Mouse (Mus musculus) embryonic facial prominence, embryonic 15.5 days (tissue): ENCODE data around the gene Scarb1. TPM values are rescaled to one million over a fixed set of nuclear protein-coding genes. Genes with fewer than 3 reads are reported as not detected.

Experiments used
- ATAC-seq: fragments of 200-750 bp; cut with Nextera tagmentation; 2 replicates; pipeline ENCODE4 v1.8.0; 2017; ENCODE audit warnings: low read depth, moderate TSS enrichment; ENCODE audit not compliant: insufficient number of reproducible peaks, low FRiP score, low TSS enrichment
- H3K27ac ChIP-seq: fragments of 300-500 bp; sonication (generic); replicated peaks from 2 replicates; pipeline ENCODE4 v1.5.1; 2015; ENCODE audit warnings: mild to moderate bottlenecking, inconsistent platforms
- H3K27me3 ChIP-seq: fragments of 300-500 bp; sonication (generic); 2 replicates; pipeline ENCODE4 v1.6.1; 2015; ENCODE audit warnings: inconsistent platforms
- H3K36me3 ChIP-seq: fragments of 300-500 bp; sonication (generic); 2 replicates; pipeline ENCODE4 v1.6.1; 2015; ENCODE audit warnings: mild to moderate bottlenecking, inconsistent platforms
- H3K4me1 ChIP-seq: fragments of 300-500 bp; sonication (generic); 2 replicates; pipeline ENCODE4 v1.6.1; 2015; ENCODE audit warnings: inconsistent platforms
- H3K4me2 ChIP-seq: fragments of 300-500 bp; sonication (generic); replicated peaks from 2 replicates; pipeline ENCODE4 v1.6.1; 2015; ENCODE audit warnings: mild to moderate bottlenecking, inconsistent platforms
- H3K4me3 ChIP-seq: fragments of 300-500 bp; sonication (generic); replicated peaks from 2 replicates; pipeline ENCODE4 v1.5.1; 2015; ENCODE audit warnings: mild to moderate bottlenecking, inconsistent platforms
- H3K9ac ChIP-seq: fragments of 300-500 bp; sonication (generic); 2 replicates; pipeline ENCODE4 v1.6.1; 2015; ENCODE audit warnings: inconsistent platforms
- H3K9me3 ChIP-seq: fragments of 300-500 bp; sonication (generic); replicated peaks from 2 replicates; pipeline ENCODE4 v1.6.1; 2016; ENCODE audit warnings: inconsistent platforms
- WGBS: fragments of 180-500 bp; shearing (Covaris S2); methylation state at CpG from one replicate; pipeline ENCODE4 v1.1.7; 2015; 5-methylcytosine and 5-hydroxymethylcytosine counted together
- polyA plus RNA-seq: library from polyadenylated mRNA; unstranded; fragments of >200 nt; fragmentation: Nextera tagmentation; extraction: Ambion mirVana; gene quantifications from 2 replicates; pipeline ENCODE4 v1.2.1, GENCODE M21; 2015

The Scarb1 gene
- polyA plus RNA-seq, 1 experiment from 2014 or later: 64.7 TPM

- Histone ChIP-seq H3K9ac (no peak overlapping the region), H3K4me2 (no peak overlapping the region), H3K36me3 (peaks cover 21% of the 10 kb centered on the region), H3K27ac (no peak overlapping the region), H3K4me1 (peaks cover 14% of the 10 kb centered on the region), H3K9me3 (no peaks in the 10 kb centered on the region), H3K27me3 (no peaks in the 10 kb centered on the region), H3K4me3 (no peak overlapping the region)
- no peak for ATAC-seq
- WGBS: 68% methylated on average over 5 of the region's 5 CpGs
Measured at GRCm38 (mm10) chr5:125381954-125382672, 41.2 kb upstream of the Scarb1 start.

- no peaks in the 10 kb centered on the region for H3K27me3 ChIP-seq
- 0 out of 2 replicates have a peak, but pooled peaks cover under 1% of the 10 kb centered on the region for H3K36me3 ChIP-seq
- no peaks in the 10 kb centered on the region for H3K4me1 ChIP-seq
- ATAC-seq: no peak
- H3K9ac ChIP-seq: no peak overlapping the region
- H3K4me3 ChIP-seq: no peak overlapping the region
- no peak overlapping the region for H3K4me2 ChIP-seq
- no peaks in the 10 kb centered on the region for H3K9me3 ChIP-seq
- H3K27ac ChIP-seq: no peak overlapping the region
- WGBS: 86% methylated on average over 5 of the region's 5 CpGs
Measured at GRCm38 (mm10) chr5:125378919-125379318, 38.0 kb upstream of the Scarb1 start.

- ATAC-seq: no peak
- no peaks in the 10 kb centered on the region for H3K4me1 ChIP-seq
- H3K27me3 ChIP-seq: no peaks in the 10 kb centered on the region
- WGBS: 61% methylated on average over 7 of the region's 7 CpGs
- no peak overlapping the region for H3K9ac ChIP-seq
- H3K4me3 ChIP-seq: no peak overlapping the region
- H3K4me2 ChIP-seq: no peak overlapping the region
- H3K27ac ChIP-seq: no peak overlapping the region
- H3K36me3 ChIP-seq: no peaks in the 10 kb centered on the region
- H3K9me3 ChIP-seq: no peaks in the 10 kb centered on the region
Measured at GRCm38 (mm10) chr5:125377214-125377613, 36.3 kb upstream of the Scarb1 start.

- H3K4me1 ChIP-seq: no peaks in the 10 kb centered on the region
- no peaks in the 10 kb centered on the region for H3K9me3 ChIP-seq
- H3K36me3 ChIP-seq: no peaks in the 10 kb centered on the region
- H3K4me3 ChIP-seq: no peak overlapping the region
- no peak overlapping the region for H3K27ac ChIP-seq
- 60% methylated on average over 2 of the region's 2 CpGs for WGBS
- H3K9ac ChIP-seq: no peak overlapping the region
- no peaks in the 10 kb centered on the region for H3K27me3 ChIP-seq
- no peak overlapping the region for H3K4me2 ChIP-seq
- ATAC-seq: no peak
Measured at GRCm38 (mm10) chr5:125375871-125376270, 35.0 kb upstream of the Scarb1 start.

- Histone ChIP-seq H3K27ac (no peak overlapping the region), H3K27me3 (no peaks in the 10 kb centered on the region), H3K36me3 (no peaks in the 10 kb centered on the region), H3K4me2 (no peak overlapping the region), H3K9ac (no peak overlapping the region), H3K4me3 (no peak overlapping the region), H3K9me3 (no peaks in the 10 kb centered on the region), H3K4me1 (no peaks in the 10 kb centered on the region)
- ATAC-seq: no peak
- 79% methylated on average over 4 of the region's 4 CpGs for WGBS
Measured at GRCm38 (mm10) chr5:125372027-125372426, 31.1 kb upstream of the Scarb1 start.

GRCm38 (mm10) chr5:125370950-125371693, 30.2 kb upstream of the Scarb1 start:
- Histone ChIP-seq H3K4me3 (no peak overlapping the region), H3K9ac (no peak overlapping the region), H3K27ac (no peak overlapping the region), H3K27me3 (no peaks in the 10 kb centered on the region), H3K36me3 (no peaks in the 10 kb centered on the region), H3K9me3 (no peaks in the 10 kb centered on the region), H3K4me1 (no peaks in the 10 kb centered on the region), H3K4me2 (no peak overlapping the region)
- no peak for ATAC-seq
- 73% methylated on average over 7 of the region's 7 CpGs for WGBS

- H3K27me3 ChIP-seq: no peaks in the 10 kb centered on the region
- H3K4me3 ChIP-seq: no peak overlapping the region
- H3K9ac ChIP-seq: no peak overlapping the region
- no peak overlapping the region for H3K27ac ChIP-seq
- ATAC-seq: 0 out of 2 replicates have a peak, but pooled peaks have one; percentile 27
- H3K4me2 ChIP-seq: no peak overlapping the region
- 0% methylated on average over 4 of the region's 4 CpGs for WGBS
- H3K9me3 ChIP-seq: no peaks in the 10 kb centered on the region
- H3K4me1 ChIP-seq: no peaks in the 10 kb centered on the region
- no peaks in the 10 kb centered on the region for H3K36me3 ChIP-seq
Measured at GRCm38 (mm10) chr5:125368568-125368967, 27.7 kb upstream of the Scarb1 start.

- Histone ChIP-seq H3K27me3 (no peaks in the 10 kb centered on the region), H3K9ac (no peak overlapping the region), H3K9me3 (no peaks in the 10 kb centered on the region), H3K4me3 (no peak overlapping the region), H3K4me2 (no peak overlapping the region), H3K36me3 (no peaks in the 10 kb centered on the region), H3K4me1 (no peaks in the 10 kb centered on the region), H3K27ac (no peak overlapping the region)
- ATAC-seq: no peak; the same call in 1 of the 2 replicates
- 51% methylated on average over 5 of the region's 5 CpGs for WGBS
Measured at GRCm38 (mm10) chr5:125368156-125368555, 27.3 kb upstream of the Scarb1 start.

GRCm38 (mm10) chr5:125364851-125365429, 24.0 kb upstream of the Scarb1 start:
- peaks cover 7% of the 10 kb centered on the region; the same call in 1 of the 2 replicates for H3K4me1 ChIP-seq
- no peaks in the 10 kb centered on the region for H3K27me3 ChIP-seq
- H3K9me3 ChIP-seq: no peaks in the 10 kb centered on the region
- no peak overlapping the region for H3K4me3 ChIP-seq
- H3K36me3 ChIP-seq: no peaks in the 10 kb centered on the region
- H3K4me2 ChIP-seq: no peak overlapping the region
- no peak overlapping the region for H3K27ac ChIP-seq
- ATAC-seq: no peak
- H3K9ac ChIP-seq: no peak overlapping the region
- 73% methylated on average over 4 of the region's 4 CpGs for WGBS

- no peaks in the 10 kb centered on the region for H3K27me3 ChIP-seq
- no peaks in the 10 kb centered on the region for H3K36me3 ChIP-seq
- no peak overlapping the region for H3K9ac ChIP-seq
- no peak overlapping the region for H3K27ac ChIP-seq
- 71% methylated on average over 7 of the region's 7 CpGs for WGBS
- ATAC-seq: peak; percentile 21; the same call in 1 of the 2 replicates
- no peak overlapping the region for H3K4me2 ChIP-seq
- no peaks in the 10 kb centered on the region for H3K9me3 ChIP-seq
- peaks cover 7% of the 10 kb centered on the region; the same call in 1 of the 2 replicates for H3K4me1 ChIP-seq
- H3K4me3 ChIP-seq: no peak overlapping the region
Measured at GRCm38 (mm10) chr5:125363894-125364293, 23.0 kb upstream of the Scarb1 start.

- Histone ChIP-seq H3K27ac (no peak overlapping the region), H3K4me3 (no peak overlapping the region), H3K9ac (no peak overlapping the region), H3K9me3 (no peaks in the 10 kb centered on the region), H3K36me3 (no peaks in the 10 kb centered on the region), H3K27me3 (no peaks in the 10 kb centered on the region), H3K4me2 (peak overlapping the region; percentile 19; the same call in 1 of the 2 replicates), H3K4me1 (peaks cover 9% of the 10 kb centered on the region)
- ATAC-seq: no peak; the same call in 1 of the 2 replicates
- WGBS: 31% methylated on average over 16 of the region's 16 CpGs
Measured at GRCm38 (mm10) chr5:125360981-125361510, 20.2 kb upstream of the Scarb1 start.
